Mouse (Mus musculus): ENCODE measurements around the gene Olfr671. TPM values are rescaled to one million over a fixed set of nuclear protein-coding genes. Genes with fewer than 3 reads are reported as not detected.
"Not testable (repeated sequence)": the region's sequence is repeated elsewhere in the genome, so short reads cannot be mapped to it uniquely, and the experiment has no call there.

Gene Olfr671
- total RNA-seq (2022): not detected

GRCm38 (mm10) chr7:104979026-104979425, at the start of gene Olfr671:
Olfr671 (minus strand) TSS chr7:104979126.
- DNase-seq (ENCODE audit: low spot score in 2 of 2): no peak

DNA sequence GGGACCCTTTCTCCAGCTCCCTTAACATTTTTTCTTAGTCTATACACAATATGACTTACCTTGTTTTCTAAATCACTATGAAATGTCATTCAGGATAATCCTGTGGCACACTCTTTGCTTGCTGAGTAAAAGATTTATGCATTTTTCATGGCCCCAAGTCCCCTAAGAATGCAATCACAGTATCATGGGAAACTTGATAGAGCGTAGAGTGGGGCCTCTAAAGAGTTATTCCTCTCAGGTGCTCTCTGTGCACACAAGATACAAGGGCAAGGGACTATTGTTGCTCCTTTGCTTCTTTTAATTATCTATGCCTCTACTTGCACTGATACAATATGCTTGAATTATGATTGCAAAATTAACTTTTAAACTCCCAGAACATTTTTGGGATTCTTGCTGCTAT, 49.4 kb upstream of the Olfr671 start, which contains the start of gene Olfr675:
Gene Olfr675, minus strand, starts transcription at position 101 of the 400 bp plus-strand sequence.
- DNase-seq (ENCODE audit: low spot score in 2 of 2): no peak

DNA sequence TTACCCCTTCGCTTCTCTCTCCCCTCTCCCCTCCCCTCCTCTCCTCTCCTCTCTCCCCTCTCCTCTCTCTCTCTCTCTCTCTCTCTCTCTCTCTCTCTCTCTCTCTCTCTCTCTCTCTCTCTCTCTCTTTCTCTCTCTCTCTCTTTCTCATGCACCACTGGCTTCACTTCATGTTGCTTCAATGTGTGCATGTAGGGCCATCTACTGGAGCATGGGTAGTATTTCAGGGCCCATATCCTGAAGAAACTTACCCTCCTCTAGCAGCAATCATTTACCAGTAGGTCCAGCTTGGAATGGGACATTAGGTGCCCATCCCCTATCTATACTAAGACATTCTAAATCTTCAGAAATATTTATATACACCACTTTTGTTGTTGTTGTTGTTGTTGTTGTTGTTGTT, 43.6 kb upstream of the Olfr671 start:
- DNase-seq (ENCODE audit: low spot score in 2 of 2): no peak

DNA sequence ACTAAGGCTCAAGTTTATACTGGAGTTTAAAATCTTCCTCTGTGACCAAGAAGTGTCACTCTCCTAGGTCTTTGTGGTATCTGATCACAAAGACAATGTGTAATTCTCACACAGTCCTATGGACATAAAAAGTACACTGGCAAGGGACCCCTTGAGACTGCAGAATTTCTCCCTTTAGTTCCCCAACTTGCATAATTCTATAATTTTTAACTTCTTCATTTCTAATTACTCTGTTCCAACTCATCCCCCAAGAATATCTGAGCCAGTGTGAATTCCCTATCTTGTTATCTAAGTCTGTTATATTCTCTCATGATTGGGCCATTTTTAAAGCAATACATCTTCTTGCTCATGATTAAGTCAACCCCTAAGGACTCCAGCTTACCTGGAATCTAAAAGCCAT, 23.0 kb upstream of the Olfr671 start, which contains the start of gene Olfr672:
Gene Olfr672, minus strand, starts transcription at position 101 of the 400 bp plus-strand sequence.
- DNase-seq (ENCODE audit: low spot score in 2 of 2): no peak

- not testable (repeated sequence) for DNase-seq (ENCODE audit: low spot score in 2 of 2)
These were observed 6.4 kb downstream of the Olfr671 start for GRCm38 (mm10) chr7:104972507-104972906.

- no peak for DNase-seq (ENCODE audit: low spot score in 2 of 2)
These were observed 16.4 kb downstream of the Olfr671 start, which contains the start of gene Olfr670 for GRCm38 (mm10) chr7:104962520-104962919. Olfr670 (minus strand) TSS chr7:104962620.

- DNase-seq (ENCODE audit: low spot score in 2 of 2): not testable (repeated sequence)
These were observed 28.7 kb downstream of the Olfr671 start for GRCm38 (mm10) chr7:104950234-104950633.

DNA sequence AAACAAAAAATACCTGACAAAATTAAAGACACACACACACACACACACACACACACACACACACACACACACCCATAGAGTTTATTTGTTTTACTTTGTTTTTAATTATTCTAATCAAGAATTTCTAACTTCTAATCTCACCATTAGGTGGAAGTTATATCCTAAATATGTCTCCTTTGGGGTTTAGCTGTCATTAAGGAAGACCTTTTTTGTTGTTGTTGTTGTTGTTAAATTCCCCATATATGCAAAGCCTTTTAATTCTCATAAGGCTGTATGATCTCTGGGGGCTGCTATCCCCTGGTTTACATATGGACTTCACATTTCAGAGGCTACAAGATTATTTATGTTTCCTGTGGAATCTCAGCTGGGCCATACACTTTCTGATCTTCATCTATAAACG, 45.0 kb downstream of the Olfr671 start, which contains the start of gene Olfr669:
Gene Olfr669, plus strand, starts transcription at position 301 of the 400 bp plus-strand sequence.
- DNase-seq (ENCODE audit: low spot score in 2 of 2): no peak

- DNase-seq (ENCODE audit: low spot score in 2 of 2): no peak
These were observed 51.0 kb downstream of the Olfr671 start, which contains the start of gene Olfr668 for GRCm38 (mm10) chr7:104927957-104928356. Olfr668 (minus strand) TSS chr7:104928057.

Other genes with a start within 250 kb of the Olfr671 start
- not detected for gene Usp17le, start 201.7 kb downstream of the Olfr671 start, total RNA-seq (2022)
- not detected for gene Usp17lb, start 136.5 kb downstream of the Olfr671 start, total RNA-seq (2022)
- not detected for gene Usp17la, start 122.1 kb downstream of the Olfr671 start, total RNA-seq (2022)
- gene Olfr665, start 101.1 kb downstream of the Olfr671 start, total RNA-seq (2022): not detected
- gene Olfr666, start 83.2 kb downstream of the Olfr671 start, total RNA-seq (2022): not detected
- not detected for gene Olfr667, start 57.6 kb downstream of the Olfr671 start, total RNA-seq (2022)
- gene Olfr668, start 51.1 kb downstream of the Olfr671 start, total RNA-seq (2022): not detected
- gene Olfr669, start 44.9 kb downstream of the Olfr671 start, total RNA-seq (2022): not detected
- gene Olfr670, start 16.5 kb downstream of the Olfr671 start, total RNA-seq (2022): not detected
- not detected for gene Olfr672, start 22.9 kb upstream of the Olfr671 start, total RNA-seq (2022)
- not detected for gene Olfr675, start 49.3 kb upstream of the Olfr671 start, total RNA-seq (2022)
- not detected for gene Olfr676, start 53.6 kb upstream of the Olfr671 start, total RNA-seq (2022)
- not detected for gene Olfr677, start 72.2 kb upstream of the Olfr671 start, total RNA-seq (2022)
- gene Olfr678, start 85.3 kb upstream of the Olfr671 start, total RNA-seq (2022): not detected
- gene Olfr679, start 102.1 kb upstream of the Olfr671 start, total RNA-seq (2022): not detected
- gene Olfr680-ps1, start 113.7 kb upstream of the Olfr671 start, total RNA-seq (2022): not detected
- gene Olfr681, start 137.7 kb upstream of the Olfr671 start, total RNA-seq (2022): not detected
- not detected for gene Olfr683, start 167.9 kb upstream of the Olfr671 start, total RNA-seq (2022)
- not detected for gene Olfr684, start 184.5 kb upstream of the Olfr671 start, total RNA-seq (2022)
- not detected for gene Olfr685, start 206.9 kb upstream of the Olfr671 start, total RNA-seq (2022)
- gene Olfr686, start 228.4 kb upstream of the Olfr671 start, total RNA-seq (2022): not detected